Mouse (Mus musculus): ENCODE results near the gene C7. TPM values are rescaled to one million over a fixed set of nuclear protein-coding genes. Genes with fewer than 3 reads are reported as not detected.
"Not testable (repeated sequence)": the region's sequence is repeated elsewhere in the genome, so short reads cannot be mapped to it uniquely, and the experiment has no call there.

Gene C7
- total RNA-seq (2022) = 1 to 10 TPM in 3 of 4 experiments, under 1 TPM in 1; 0.95 to 1.2 (median 1.1) TPM

- no peak for DNase-seq (ENCODE audit: low spot score in 2 of 2)
Observed at GRCm38 (mm10) chr15:5063635-5064034, at the start of gene C7. Gene C7, minus strand, starts transcription at chr15:5063740.

GRCm38 (mm10) chr15:5112651-5113050 lies 49.1 kb upstream of the C7 start:
- no peak for DNase-seq (ENCODE audit: low spot score in 2 of 2)

GRCm38 (mm10) chr15:5108655-5109040 lies 45.1 kb upstream of the C7 start:
- DNase-seq (ENCODE audit: low spot score in 2 of 2) = no peak

- DNase-seq (ENCODE audit: low spot score in 2 of 2) = no peak
Observed at GRCm38 (mm10) chr15:5107686-5108654, 44.4 kb upstream of the C7 start, which contains the start of gene Card6. Gene Card6, minus strand, starts transcription at chr15:5108539.

- DNase-seq (ENCODE audit: low spot score in 2 of 2) = no peak
Observed at GRCm38 (mm10) chr15:5106293-5106692, 42.8 kb upstream of the C7 start.

GRCm38 (mm10) chr15:5105891-5106290 lies 42.4 kb upstream of the C7 start:
- DNase-seq (ENCODE audit: low spot score in 2 of 2) = no peak

GRCm38 (mm10) chr15:5102312-5102711 lies 38.8 kb upstream of the C7 start:
- no peak for DNase-seq (ENCODE audit: low spot score in 2 of 2)

GRCm38 (mm10) chr15:5097376-5097775 lies 33.8 kb upstream of the C7 start:
- DNase-seq (ENCODE audit: low spot score in 2 of 2) = no peak

GRCm38 (mm10) chr15:5095534-5096301 lies 32.2 kb upstream of the C7 start:
- no peak for DNase-seq (ENCODE audit: low spot score in 2 of 2)

GRCm38 (mm10) chr15:5090131-5090530 lies 26.6 kb upstream of the C7 start:
- DNase-seq (ENCODE audit: low spot score in 2 of 2) = no peak

- no peak for DNase-seq (ENCODE audit: low spot score in 2 of 2)
Observed at GRCm38 (mm10) chr15:5088850-5089608, 25.5 kb upstream of the C7 start.

GRCm38 (mm10) chr15:5086162-5086561 lies 22.6 kb upstream of the C7 start:
- no peak for DNase-seq (ENCODE audit: low spot score in 2 of 2)

- no peak for DNase-seq (ENCODE audit: low spot score in 2 of 2)
Observed at GRCm38 (mm10) chr15:5081235-5081634, 17.7 kb upstream of the C7 start.

GRCm38 (mm10) chr15:5068801-5069518 lies 5.4 kb upstream of the C7 start:
- DNase-seq (ENCODE audit: low spot score in 2 of 2) = peak; percentile 32 to 42

GRCm38 (mm10) chr15:5045560-5046284 lies 17.8 kb downstream of the C7 start:
- DNase-seq (ENCODE audit: low spot score in 2 of 2) = peak in 1 of 2 experiments; percentile 71

- no peak for DNase-seq (ENCODE audit: low spot score in 2 of 2)
Observed at GRCm38 (mm10) chr15:5029256-5029655, 34.3 kb downstream of the C7 start.

- not testable (repeated sequence) for DNase-seq (ENCODE audit: low spot score in 2 of 2)
Observed at GRCm38 (mm10) chr15:5023479-5024265, 39.9 kb downstream of the C7 start.

GRCm38 (mm10) chr15:5009644-5010107 lies 53.9 kb downstream of the C7 start:
- DNase-seq (ENCODE audit: low spot score in 2 of 2) = no peak
